Mouse (Mus musculus) CH12.LX (cell line): ENCODE results near the gene Als2cl. TPM values are rescaled to one million over a fixed set of nuclear protein-coding genes. Genes with fewer than 3 reads are reported as not detected.

Experiments used
- DNase-seq: peaks from one replicate; pipeline ENCODE4 v3.0.0-alpha.2; 2013; ENCODE audit errors: extremely low read depth
- H3K27ac ChIP-seq: 2 replicates; pipeline ENCODE4 v1.5.1; 2012; ENCODE audit warnings: low read depth, mild to moderate bottlenecking, control low read depth, moderate library complexity; ENCODE audit not compliant: insufficient read depth
- H3K27me3 ChIP-seq: replicated peaks from 2 replicates; pipeline ENCODE3; 2012; ENCODE audit warnings: inconsistent platforms
- H3K36me3 ChIP-seq, 2 experiments: replicated peaks in 1 of 2; 2 replicates each; pipeline versions ENCODE3 to v1.6.1; 2012; ENCODE audit warnings: inconsistent platforms in 1 of 2, low read length in 1 of 2, mild to moderate bottlenecking in 1 of 2, mixed read lengths in 1 of 2, moderate library complexity in 1 of 2; ENCODE audit not compliant: control insufficient read depth in 1 of 2, insufficient read depth in 1 of 2
- H3K4me1 ChIP-seq, 2 experiments: 2 replicates each; pipeline ENCODE4 v1.6.1; 2012; ENCODE audit warnings: inconsistent platforms in 1 of 2, moderate library complexity in 1 of 2; ENCODE audit not compliant: insufficient read depth in 2 of 2, control insufficient read depth in 1 of 2
- H3K4me2 ChIP-seq: 2 replicates; pipeline ENCODE4 v1.6.1; 2012; ENCODE audit warnings: low read depth, mild to moderate bottlenecking, control low read depth; ENCODE audit not compliant: poor library complexity, insufficient read depth, severe bottlenecking
- H3K4me3 ChIP-seq, 3 experiments: fragments of 150-350 bp in 1 of 3; sonication (generic) in 1 of 3; replicated peaks in 1 of 3; 2 replicates each; pipeline versions ENCODE3 to v1.5.1; 2011 to 2012; ENCODE audit warnings: low read depth in 2 of 3, low read length in 2 of 3, mild to moderate bottlenecking in 2 of 3, moderate library complexity in 2 of 3, control low read depth in 1 of 3, improper control_type of control experiment in 1 of 3, inconsistent platforms in 1 of 3, mixed read lengths in 1 of 3; ENCODE audit not compliant: poor library complexity in 1 of 3
- H3K79me2 ChIP-seq: replicated peaks from 2 replicates; pipeline ENCODE4 v1.6.1; 2012; ENCODE audit warnings: mild to moderate bottlenecking, moderate library complexity; ENCODE audit not compliant: control insufficient read depth, poor library complexity, insufficient read depth, severe bottlenecking; ENCODE audit errors: extremely low read depth
- H3K9ac ChIP-seq: 2 replicates; pipeline ENCODE4 v1.6.1; 2012; ENCODE audit warnings: low read depth, mild to moderate bottlenecking, control low read depth, moderate library complexity; ENCODE audit not compliant: insufficient read depth
- H3K9me3 ChIP-seq: replicated peaks from 2 replicates; pipeline ENCODE3; 2012; ENCODE audit warnings: low read length, inconsistent platforms, mixed read lengths
- BHLHE40 ChIP-seq: IDR thresholded peaks from 2 replicates; pipeline ENCODE4 v1.6.1; 2011; ENCODE audit warnings: mild to moderate bottlenecking, low read depth, low read length, improper control_type of control experiment
- CTCF ChIP-seq, 2 experiments: IDR thresholded peaks in 1 of 2; conservative IDR thresholded peaks in 1 of 2; 2 replicates each; pipeline ENCODE4 v1.5.1; 2011 to 2012; ENCODE audit warnings: low read depth in 2 of 2, low read length in 2 of 2, improper control_type of control experiment in 1 of 2, inconsistent platforms in 1 of 2, mild to moderate bottlenecking in 1 of 2, moderate library complexity in 1 of 2
- E2F4 ChIP-seq: IDR thresholded peaks from 2 replicates; pipeline ENCODE4 v1.6.1; 2011; ENCODE audit warnings: low read depth, low read length, improper control_type of control experiment; ENCODE audit not compliant: insufficient replicate concordance
- ELF1 ChIP-seq: IDR thresholded peaks from 2 replicates; pipeline ENCODE4 v1.6.1; 2014; ENCODE audit warnings: low read depth, mild to moderate bottlenecking, inconsistent platforms, low read length, improper control_type of control experiment
- EP300 ChIP-seq: IDR thresholded peaks from 2 replicates; pipeline ENCODE4 v1.6.1; 2011; ENCODE audit warnings: low read length, improper control_type of control experiment
- ETS1 ChIP-seq: conservative IDR thresholded peaks from 2 replicates; pipeline ENCODE4 v1.6.1; 2012; ENCODE audit warnings: low read depth, mild to moderate bottlenecking, inconsistent platforms, low read length, improper control_type of control experiment, moderate library complexity
- GABPA ChIP-seq: IDR thresholded peaks from 2 replicates; pipeline ENCODE4 v1.6.1; 2012; ENCODE audit warnings: low read depth, low read length, improper control_type of control experiment, inconsistent platforms; ENCODE audit not compliant: insufficient replicate concordance
- HCFC1 ChIP-seq: IDR thresholded peaks from 2 replicates; pipeline ENCODE4 v1.6.1; 2012; ENCODE audit warnings: low read depth, mild to moderate bottlenecking, inconsistent platforms, low read length, improper control_type of control experiment
- IRF4 ChIP-seq: IDR thresholded peaks from 2 replicates; pipeline ENCODE4 v1.6.1; 2014; ENCODE audit warnings: low read depth, mild to moderate bottlenecking, inconsistent platforms, low read length, improper control_type of control experiment
- JUN ChIP-seq: IDR thresholded peaks from 2 replicates; pipeline ENCODE4 v1.6.1; 2011; ENCODE audit warnings: low read depth, mild to moderate bottlenecking, low read length, improper control_type of control experiment, moderate library complexity; ENCODE audit not compliant: insufficient read depth
- JUND ChIP-seq: conservative IDR thresholded peaks from 2 replicates; pipeline ENCODE4 v1.6.1; 2011; ENCODE audit warnings: low read depth, low read length, improper control_type of control experiment
- KAT2A ChIP-seq: IDR thresholded peaks from 2 replicates; pipeline ENCODE4 v1.6.1; 2012; ENCODE audit warnings: low read length, improper control_type of control experiment, inconsistent platforms; ENCODE audit not compliant: insufficient replicate concordance
- MAFK ChIP-seq: IDR thresholded peaks from 2 replicates; pipeline ENCODE4 v1.6.1; 2011; ENCODE audit warnings: low read length, improper control_type of control experiment; ENCODE audit not compliant: insufficient replicate concordance
- MEF2A ChIP-seq: IDR thresholded peaks from 2 replicates; pipeline ENCODE4 v1.6.1; 2014; ENCODE audit warnings: low read depth, mild to moderate bottlenecking, inconsistent platforms, low read length, improper control_type of control experiment, borderline replicate concordance
- MXI1 ChIP-seq: IDR thresholded peaks from 2 replicates; pipeline ENCODE4 v1.6.1; 2011; ENCODE audit warnings: mild to moderate bottlenecking, low read depth, low read length, improper control_type of control experiment
- MYC ChIP-seq: IDR thresholded peaks from 2 replicates; pipeline ENCODE4 v1.6.1; 2011; ENCODE audit warnings: low read depth, mild to moderate bottlenecking, improper control_type of control experiment, low read length
- NELFE ChIP-seq: IDR thresholded peaks from 2 replicates; pipeline ENCODE4 v1.6.1; 2011; ENCODE audit warnings: low read depth, low read length, improper control_type of control experiment
- NRF1 ChIP-seq: IDR thresholded peaks from 2 replicates; pipeline ENCODE4 v1.6.1; 2014; ENCODE audit warnings: low read depth, mild to moderate bottlenecking, inconsistent platforms, low read length, improper control_type of control experiment, moderate library complexity
- PAX5 ChIP-seq: IDR thresholded peaks from 2 replicates; pipeline ENCODE4 v1.6.1; 2012; ENCODE audit warnings: low read length, inconsistent platforms, mixed read lengths
- POLR2AphosphoS2 ChIP-seq: IDR thresholded peaks from 2 replicates; pipeline ENCODE4 v1.6.1; 2011; ENCODE audit warnings: low read depth, low read length, improper control_type of control experiment
- RAD21 ChIP-seq: IDR thresholded peaks from 2 replicates; pipeline ENCODE4 v1.6.1; 2011; ENCODE audit warnings: low read depth, mild to moderate bottlenecking, low read length, improper control_type of control experiment, moderate library complexity
- RCOR1 ChIP-seq: conservative IDR thresholded peaks from 2 replicates; pipeline ENCODE4 v1.6.1; 2012; ENCODE audit warnings: low read depth, mild to moderate bottlenecking, inconsistent platforms, low read length, improper control_type of control experiment
- SIN3A ChIP-seq: IDR thresholded peaks from 2 replicates; pipeline ENCODE4 v1.6.1; 2012; ENCODE audit warnings: low read length, improper control_type of control experiment, inconsistent platforms
- TBP ChIP-seq: conservative IDR thresholded peaks from 2 replicates; pipeline ENCODE4 v1.6.1; 2011; ENCODE audit warnings: low read depth, low read length, improper control_type of control experiment
- UBTF ChIP-seq: IDR thresholded peaks from 2 replicates; pipeline ENCODE4 v1.6.1; 2012; ENCODE audit warnings: low read depth, mild to moderate bottlenecking, inconsistent platforms, low read length, improper control_type of control experiment, moderate library complexity
- USF1 ChIP-seq: IDR thresholded peaks from 2 replicates; pipeline ENCODE4 v1.6.1; 2014; ENCODE audit warnings: low read depth, mild to moderate bottlenecking, inconsistent platforms, low read length, improper control_type of control experiment
- USF2 ChIP-seq: conservative IDR thresholded peaks from 2 replicates; pipeline ENCODE4 v1.6.1; 2011; ENCODE audit warnings: low read depth, low read length, improper control_type of control experiment
- ZC3H11A ChIP-seq: IDR thresholded peaks from 2 replicates; pipeline ENCODE4 v1.6.1; 2012; ENCODE audit warnings: low read depth, mild to moderate bottlenecking, inconsistent platforms, low read length, improper control_type of control experiment
- ZNF384 ChIP-seq: IDR thresholded peaks from 2 replicates; pipeline ENCODE4 v1.6.1; 2012; ENCODE audit warnings: low read depth, low read length, improper control_type of control experiment, inconsistent platforms
- dilution Hi-C: fragments of 300-500 bp; cut with MboI; formaldehyde crosslinking; loops from 2 replicates; pipeline ENCODE4 v1.14.3; 2020; ENCODE audit warnings: low sequenced_read_pairs; ENCODE audit not compliant: extremely low pct_unique_long_range_greater_than_20kb, extremely low pct_ligation_motif_present
- in situ Hi-C: fragments of 300-500 bp; cut with MboI; formaldehyde crosslinking; loops from 3 replicates; pipeline ENCODE4 v1.14.3; 2019; ENCODE audit warnings: low sequenced_read_pairs, low pct_ligation_motif_present, low pct_unique_long_range_greater_than_20kb, mixed read lengths
- polyA plus RNA-seq: library from polyadenylated mRNA; unstranded; fragments of >175 nt; gene quantifications from 2 replicates; pipeline ENCODE4 v1.2.1, GENCODE M21; 2012; ENCODE audit warnings: low read depth; ENCODE audit not compliant: insufficient read length
- total RNA-seq, 2 experiments: library from RNA; depleted of rRNA; stranded (reverse); fragments of 300-350 nt in 1 of 2; fragments of >200 nt in 1 of 2; gene quantifications; 2 replicates each; pipeline ENCODE4 v1.2.3; 2012 to 2014

Als2cl gene
- total and polyA plus RNA-seq, 3 experiments: 2.4 to 3.4 (median 2.5) TPM

GRCm38 (mm10) chr9:110834961-110835360 lies 44.7 kb upstream of the Als2cl start:
- Histone ChIP-seq H3K27me3 (peaks cover 1% of the 10 kb centered on the region), H3K9me3 (no peaks in the 10 kb centered on the region), H3K4me2 (no peak overlapping the region), H3K79me2 (no peaks in the 10 kb centered on the region), H3K4me3 (no peak overlapping the region), H3K27ac (no peak overlapping the region), H3K9ac (no peak overlapping the region), H3K36me3 (no peaks in the 10 kb centered on the region), H3K4me1 (peaks cover 0 to 3% of the 10 kb centered on the region in 2 experiments; a peak in 1 of 4 replicates)
- dilution Hi-C loops (no loop called here), in situ Hi-C loops (no loop called here)
- no peak for DNase-seq
- TF ChIP-seq ELF1 (no peak), NRF1 (no peak), CTCF (conservative IDR thresholded peaks at IDR 0.05 in 1 of 2, IDR thresholded peaks at IDR 0.05 in 1 of 2; ENCODE audit: low read depth in 2 of 2, low read length in 2 of 2) (no peak), MEF2A (no peak), USF2 (no peak), POLR2AphosphoS2 (no peak), JUN (no peak), RCOR1 (no peak), HCFC1 (no peak), EP300 (no peak), TBP (no peak), IRF4 (no peak), SIN3A (no peak), RAD21 (no peak), NELFE (no peak), ZNF384 (no peak)

DNA sequence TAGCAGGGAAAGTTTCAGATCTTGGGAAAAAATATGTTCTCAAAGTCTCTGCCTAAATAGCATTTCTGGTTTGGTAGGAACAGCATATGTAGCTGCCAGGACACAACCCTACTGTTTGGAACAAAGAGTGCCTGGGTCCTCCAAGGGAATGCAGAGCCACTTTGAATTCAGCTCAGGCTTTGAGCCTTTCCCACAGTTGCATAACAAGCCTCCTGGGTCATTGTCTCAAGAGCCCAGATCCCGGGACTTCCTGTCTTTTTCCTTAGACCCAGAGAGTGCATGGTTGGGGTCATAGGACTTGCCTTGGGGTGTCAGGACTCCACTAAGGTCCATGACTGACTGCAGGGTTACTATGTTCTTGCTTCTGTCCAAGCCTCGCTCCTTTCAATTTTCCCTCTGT lies 43.6 kb upstream of the Als2cl start:
- no peaks in the 10 kb centered on the region for H3K36me3 ChIP-seq
- TF ChIP-seq BHLHE40 (no peak), MEF2A (no peak), JUND (no peak), USF1 (no peak), RCOR1 (no peak), MYC (no peak), KAT2A (no peak), ZC3H11A (no peak), MXI1 (no peak), PAX5 (no peak), E2F4 (no peak), MAFK (no peak), CTCF (conservative IDR thresholded peaks at IDR 0.05 in 1 of 2, IDR thresholded peaks at IDR 0.05 in 1 of 2; ENCODE audit: low read depth in 2 of 2, low read length in 2 of 2) (no peak), ZNF384 (no peak), UBTF (no peak), RAD21 (no peak), ELF1 (no peak), ETS1 (no peak), GABPA (no peak)
- dilution Hi-C loops: no loop called here
- H3K27ac ChIP-seq: no peak overlapping the region
- no peak for DNase-seq
- H3K27me3 ChIP-seq: peaks cover 1% of the 10 kb centered on the region
- no peak overlapping the region for H3K4me3 ChIP-seq
- in situ Hi-C loops: no loop called here
- no peak overlapping the region for H3K9ac ChIP-seq
- H3K79me2 ChIP-seq: no peaks in the 10 kb centered on the region
- H3K4me1 ChIP-seq: peaks cover 0 to 3% of the 10 kb centered on the region in 2 experiments; a peak in 1 of 4 replicates
- H3K9me3 ChIP-seq: no peaks in the 10 kb centered on the region
- no peak overlapping the region for H3K4me2 ChIP-seq
